Mouse (Mus musculus): Measurements from ENCODE around the gene Zrsr2.
A peak's percentile ranks its signal among the peaks of the same experiment; 100 is the strongest.

Zrsr2 gene

DNA sequence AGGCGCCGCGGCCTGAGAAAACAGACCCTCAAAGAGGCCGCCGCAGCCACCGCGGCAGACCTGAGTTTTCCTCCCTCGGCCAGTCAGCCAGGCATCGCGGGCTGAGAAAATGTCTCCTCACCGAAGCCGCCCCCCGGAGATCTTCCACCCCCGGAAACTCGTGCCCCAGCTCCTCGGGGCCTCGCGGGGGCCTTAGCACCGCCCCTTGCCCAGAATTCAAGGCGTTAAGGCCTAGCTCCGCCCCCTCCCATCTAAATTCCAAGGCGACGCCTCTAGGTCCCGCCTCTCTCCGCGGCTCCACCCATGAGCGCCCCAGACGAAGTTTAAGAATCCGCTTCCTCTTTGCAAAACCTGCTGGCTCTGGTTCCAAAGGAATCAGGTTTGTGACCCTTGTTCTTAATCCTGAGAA lies at the start of gene Zrsr2:
Gene Zrsr2 (minus strand): TSS at position 195 of the 409 bp plus-strand sequence.
- DNase-seq, result peak; percentile 92

- no peak for DNase-seq
Observed at GRCm38 (mm10) chrX:164004809-164005208, 46.3 kb upstream of the Zrsr2 start.

- DNase-seq, result no peak
Observed at GRCm38 (mm10) chrX:163999848-164000247, 41.4 kb upstream of the Zrsr2 start.

DNA sequence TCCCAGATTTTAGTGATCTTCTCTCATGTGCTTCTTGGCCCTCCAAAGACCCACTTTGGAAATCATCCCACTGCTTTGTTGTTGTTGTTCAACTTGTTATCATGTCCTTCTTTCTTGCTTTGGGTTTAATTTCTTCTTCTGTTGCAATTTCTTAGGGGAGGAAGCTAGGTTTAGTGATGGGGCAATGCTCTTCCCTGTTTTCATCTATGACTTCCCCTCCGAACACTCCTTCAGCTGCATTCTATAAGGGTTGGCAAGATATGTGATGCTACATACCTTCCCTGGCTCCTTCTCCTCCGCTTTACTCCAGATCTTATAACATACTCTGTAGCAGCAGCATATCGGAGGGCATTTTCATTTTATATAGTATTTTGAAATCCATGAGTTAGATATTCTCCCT lies 38.3 kb upstream of the Zrsr2 start:
- DNase-seq, result no peak

- DNase-seq, result no peak
Observed at GRCm38 (mm10) chrX:163987718-163988374, 29.4 kb upstream of the Zrsr2 start.

DNA sequence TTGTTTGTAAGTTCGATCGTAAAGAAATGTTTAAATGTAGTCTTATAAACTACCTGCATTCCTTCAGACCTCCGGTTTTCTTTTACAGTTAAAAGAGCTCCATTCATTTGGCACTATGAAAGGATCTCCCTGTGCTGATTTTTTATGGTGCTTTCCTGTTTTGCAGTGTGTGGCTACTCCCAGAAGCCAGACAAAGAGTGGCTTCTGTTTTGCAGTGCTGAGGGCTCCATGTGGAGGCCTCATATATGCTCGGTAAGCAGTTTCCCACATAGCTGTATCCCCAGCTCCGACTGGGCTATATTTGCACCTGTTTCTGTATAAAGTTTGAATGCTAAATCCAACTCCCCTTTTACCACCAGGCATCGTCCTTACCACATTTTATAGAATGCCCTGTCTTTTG lies 23.7 kb upstream of the Zrsr2 start:
- no peak for DNase-seq

DNA sequence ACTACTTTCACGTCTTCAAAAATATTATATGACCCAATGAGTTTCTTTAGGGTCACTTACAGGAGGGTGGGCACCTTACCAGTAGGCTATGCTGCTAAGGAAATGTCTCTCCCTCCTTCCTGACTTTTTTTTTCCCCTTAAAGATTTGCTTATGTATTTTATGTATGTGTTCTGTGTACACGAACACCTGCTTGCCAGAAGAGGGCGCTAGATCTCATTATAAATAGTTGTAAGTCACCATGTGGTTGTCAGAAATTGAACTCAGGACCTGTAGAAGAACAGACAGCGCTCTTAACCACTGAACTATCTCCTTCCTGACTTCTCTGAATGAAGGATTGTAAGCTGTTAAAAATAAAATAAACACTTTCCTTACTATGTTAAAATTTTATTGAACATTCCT lies 23.0 kb upstream of the Zrsr2 start:
- DNase-seq, result no peak

- DNase-seq, result no peak
Observed at GRCm38 (mm10) chrX:163981092-163981491, 22.6 kb upstream of the Zrsr2 start.

- DNase-seq, result peak; percentile 88
Observed at GRCm38 (mm10) chrX:163957803-163958466, 526 bp downstream of the Zrsr2 start.

DNA sequence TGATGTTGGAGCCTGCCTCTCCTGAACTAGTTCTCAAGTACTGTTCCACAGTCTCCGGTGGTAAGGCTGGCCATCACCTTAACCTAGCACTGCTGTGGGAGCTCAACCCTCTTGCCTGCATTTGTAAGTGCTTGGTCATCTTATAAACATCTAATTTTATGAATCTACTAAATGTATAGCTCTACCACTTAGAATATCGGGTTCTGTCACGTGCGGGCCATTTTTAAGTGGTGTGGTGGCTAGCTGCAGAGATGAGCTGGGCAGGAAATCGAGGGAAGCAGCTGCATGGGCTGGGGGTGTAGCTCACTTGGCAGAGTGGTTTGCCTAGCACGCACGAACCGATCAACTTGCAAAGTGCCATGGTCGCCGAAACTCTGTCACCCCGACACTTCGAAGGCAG lies 1.1 kb downstream of the Zrsr2 start:
- no peak for DNase-seq

- no peak for DNase-seq
Observed at GRCm38 (mm10) chrX:163951618-163952017, 6.8 kb downstream of the Zrsr2 start.

DNA sequence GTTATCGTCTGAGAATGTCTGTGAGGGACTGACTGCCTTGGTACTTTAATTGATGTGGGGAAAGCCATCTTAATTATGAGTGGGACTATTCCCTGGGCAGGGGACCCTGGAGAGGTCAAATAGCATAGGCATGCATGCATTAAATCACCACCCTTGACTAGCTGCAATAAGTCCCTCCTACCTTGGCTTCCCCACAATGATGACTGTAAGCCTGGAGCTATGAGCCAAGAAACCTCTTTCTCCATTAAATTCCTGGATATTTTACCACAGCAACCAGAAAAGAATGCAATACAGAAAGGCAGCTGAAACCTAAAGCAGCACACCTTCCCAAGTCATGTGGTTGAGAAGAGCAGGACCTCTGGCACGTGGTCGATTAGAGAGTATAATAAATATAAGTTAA lies 14.1 kb downstream of the Zrsr2 start:
- no peak for DNase-seq

DNA sequence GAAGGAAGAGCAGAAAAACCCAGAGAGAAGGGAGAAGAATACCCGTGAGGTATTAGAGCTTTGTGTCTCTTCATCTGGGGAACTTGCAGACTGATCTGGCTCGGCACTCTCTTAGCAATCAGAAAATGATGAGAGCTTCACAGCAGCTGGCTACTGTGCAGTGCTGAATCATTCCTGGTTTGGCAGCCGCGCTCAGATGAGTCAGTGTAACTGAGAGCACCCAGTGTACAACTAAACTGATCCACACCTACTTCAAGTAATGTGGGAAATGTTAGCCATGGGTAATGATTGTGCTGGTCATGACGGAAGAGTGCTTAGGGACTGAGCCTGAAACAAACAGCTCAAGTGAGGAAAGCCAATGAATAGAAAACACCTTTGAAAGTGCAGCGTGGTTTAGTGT lies 19.9 kb downstream of the Zrsr2 start:
- DNase-seq, result no peak

DNA sequence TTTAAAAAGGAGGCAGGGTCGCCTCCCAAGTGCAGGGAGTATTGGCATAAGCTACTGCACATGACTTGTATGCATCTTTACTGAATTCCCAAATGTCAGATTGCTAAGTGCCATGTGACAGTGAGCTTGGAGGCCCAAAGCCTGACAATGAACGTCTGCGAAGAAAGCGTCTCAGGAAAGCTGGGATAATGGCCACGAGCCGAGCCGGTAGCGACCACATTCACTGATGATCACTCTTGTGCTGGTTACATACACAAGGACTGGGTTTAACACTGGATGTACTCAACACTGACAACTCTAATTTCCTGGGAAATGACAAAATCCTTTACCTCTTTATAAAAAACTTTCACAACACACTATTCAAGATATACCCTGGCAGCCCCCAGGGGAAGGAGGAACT lies 23.7 kb downstream of the Zrsr2 start:
- no peak for DNase-seq

DNA sequence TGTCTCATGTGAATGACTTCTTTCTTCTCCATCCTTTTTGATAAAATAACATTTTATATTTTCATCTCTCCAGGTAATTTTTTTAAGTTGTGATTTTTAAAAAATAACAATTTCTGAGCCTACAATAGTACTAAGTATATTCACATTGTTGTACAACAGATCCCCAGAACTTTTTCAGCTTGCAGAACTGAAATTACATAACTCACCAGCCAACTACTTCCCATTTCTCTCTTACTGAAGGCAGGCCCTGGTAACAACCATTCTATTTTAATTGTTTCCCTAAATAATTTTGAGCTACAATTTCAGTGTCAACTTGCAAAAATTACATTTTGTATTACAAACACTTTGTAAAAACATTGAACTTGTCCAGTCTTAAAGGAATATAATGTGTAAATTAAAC lies 28.9 kb downstream of the Zrsr2 start:
- DNase-seq, result no peak

- no peak for DNase-seq
Observed at GRCm38 (mm10) chrX:163912791-163913190, 45.7 kb downstream of the Zrsr2 start.

DNA sequence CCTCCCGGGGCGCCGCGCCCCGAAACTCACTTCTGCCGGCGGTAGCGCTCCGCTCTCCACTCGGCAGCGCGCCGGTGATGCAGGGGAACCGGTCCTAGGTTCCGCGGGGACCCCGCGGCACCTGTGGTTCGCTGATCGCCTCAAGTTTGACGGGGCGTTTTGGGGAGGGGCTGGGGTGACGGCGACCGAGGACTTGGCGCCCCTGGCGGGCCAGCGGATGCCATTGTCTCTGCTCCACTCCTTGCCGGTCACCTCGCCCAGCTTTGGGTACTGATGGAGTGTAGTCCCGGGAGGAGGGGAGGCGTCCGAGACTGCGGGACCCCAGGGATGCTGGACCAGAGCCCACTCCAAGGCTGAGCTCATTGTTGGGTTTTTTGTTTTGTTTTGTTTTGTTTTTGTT lies 49.1 kb downstream of the Zrsr2 start:
- peak; percentile 15 for DNase-seq

DNA sequence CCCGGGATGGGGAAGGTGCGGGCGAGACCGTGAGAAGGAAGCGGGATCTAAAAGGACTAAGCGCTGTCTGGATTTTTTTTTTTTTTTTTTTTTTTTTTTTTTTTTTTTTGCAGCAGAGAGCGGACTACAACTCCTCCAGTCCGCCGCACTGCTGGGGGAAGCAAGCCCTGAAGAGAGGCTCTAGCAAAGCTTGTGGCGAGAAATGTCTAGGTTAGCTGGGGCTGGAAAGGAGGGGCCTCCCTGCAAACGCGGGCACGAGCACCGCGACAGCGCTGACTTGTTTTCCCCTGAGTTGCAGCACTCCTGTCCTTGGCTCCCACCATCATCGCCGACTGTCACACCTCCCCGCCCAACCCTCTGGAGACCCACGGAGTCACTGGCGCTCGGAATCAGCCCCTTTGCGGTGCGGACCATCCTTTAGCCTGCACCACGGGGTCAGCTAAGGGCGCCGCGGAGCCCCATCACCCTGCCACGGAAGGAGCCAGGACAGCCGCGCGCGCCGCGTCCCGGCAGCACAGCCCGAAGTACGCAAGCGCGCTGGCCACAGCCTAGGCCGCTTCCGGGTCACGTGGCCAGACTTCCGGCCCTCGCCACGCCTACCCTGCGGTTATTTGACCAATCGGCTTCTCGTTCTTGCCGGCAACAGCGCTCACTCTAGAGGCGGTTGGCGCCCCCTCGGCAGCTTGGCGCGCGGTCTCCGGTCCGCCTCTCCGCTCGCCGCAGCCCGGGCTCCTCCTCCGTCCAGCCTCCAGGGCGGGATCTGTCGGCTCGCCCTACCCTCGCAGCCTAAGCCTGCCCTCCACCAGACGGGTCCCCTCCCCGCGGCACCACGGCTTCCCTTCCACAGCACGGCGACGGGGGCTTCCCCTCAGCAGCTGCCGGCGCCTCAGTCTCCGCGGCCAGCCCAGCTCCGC lies 49.9 kb downstream of the Zrsr2 start, which contains the start of gene Ap1s2:
Gene Ap1s2 (plus strand): TSS at position 681 of the 914 bp plus-strand sequence.
- peak; percentile 94 for DNase-seq

- DNase-seq, result no peak
Observed at GRCm38 (mm10) chrX:163908003-163908336, 50.5 kb downstream of the Zrsr2 start.

GRCm38 (mm10) chrX:163906861-163907260 lies 51.6 kb downstream of the Zrsr2 start:
- no peak for DNase-seq

DNA sequence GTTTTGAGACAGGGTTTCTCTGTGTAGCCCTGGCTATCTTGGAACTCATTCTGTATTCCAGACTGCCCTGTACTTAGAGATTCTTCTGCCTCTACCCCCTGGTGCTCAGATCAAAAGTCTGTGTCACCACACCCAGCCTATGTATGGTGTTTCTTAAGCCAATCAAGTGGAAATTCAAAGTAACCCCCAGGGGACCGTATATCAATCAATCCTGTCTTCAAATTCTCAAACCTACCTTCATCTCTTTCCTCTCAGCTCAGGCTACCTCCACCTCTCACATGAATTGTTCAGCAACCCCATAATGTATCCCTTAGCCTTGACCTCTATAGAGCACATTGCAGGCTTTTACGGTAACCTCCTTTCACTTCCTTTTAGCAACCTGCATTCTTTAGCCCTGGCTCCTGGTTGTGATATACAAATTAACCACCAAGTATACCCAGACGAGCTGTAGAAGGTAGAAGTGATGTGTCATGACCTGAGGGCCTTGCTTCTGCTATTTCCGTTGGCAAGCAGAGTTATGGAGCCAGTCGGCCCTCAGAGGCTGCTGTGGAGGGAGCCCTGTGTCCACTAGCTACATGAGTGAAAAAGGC lies 58.9 kb downstream of the Zrsr2 start:
- no peak for DNase-seq

DNA sequence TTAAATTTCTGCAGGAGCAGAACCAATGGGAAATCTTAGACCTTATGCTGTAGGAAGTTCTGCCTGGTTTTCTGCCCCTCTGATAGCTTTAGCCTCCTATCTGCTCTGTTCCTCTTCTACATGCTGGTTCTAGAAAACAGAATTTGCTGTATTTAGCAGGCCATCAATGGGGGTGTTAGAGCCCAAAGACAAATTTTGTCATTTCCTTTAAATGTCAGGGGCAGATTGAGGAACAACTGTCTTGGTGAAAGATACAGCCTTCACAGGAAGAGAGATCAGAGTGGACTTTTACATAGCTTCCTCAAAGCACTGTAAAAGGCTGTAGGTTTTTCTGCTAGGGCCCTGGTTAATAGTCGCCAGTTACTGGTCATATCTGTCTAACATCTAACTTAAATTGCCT lies 61.1 kb downstream of the Zrsr2 start:
- DNase-seq, result no peak

GRCm38 (mm10) chrX:163885539-163885981 lies 72.9 kb downstream of the Zrsr2 start:
- no peak for DNase-seq
